Mouse (Mus musculus): ENCODE data around the gene Zic2. TPM values are rescaled to one million over a fixed set of nuclear protein-coding genes. Genes with fewer than 3 reads are reported as not detected.

Gene Zic2
- not detected in 2 replicates for polyA plus RNA-seq (2014; fragmentation: Nextera tagmentation; extraction: Ambion mirVana)

DNA sequence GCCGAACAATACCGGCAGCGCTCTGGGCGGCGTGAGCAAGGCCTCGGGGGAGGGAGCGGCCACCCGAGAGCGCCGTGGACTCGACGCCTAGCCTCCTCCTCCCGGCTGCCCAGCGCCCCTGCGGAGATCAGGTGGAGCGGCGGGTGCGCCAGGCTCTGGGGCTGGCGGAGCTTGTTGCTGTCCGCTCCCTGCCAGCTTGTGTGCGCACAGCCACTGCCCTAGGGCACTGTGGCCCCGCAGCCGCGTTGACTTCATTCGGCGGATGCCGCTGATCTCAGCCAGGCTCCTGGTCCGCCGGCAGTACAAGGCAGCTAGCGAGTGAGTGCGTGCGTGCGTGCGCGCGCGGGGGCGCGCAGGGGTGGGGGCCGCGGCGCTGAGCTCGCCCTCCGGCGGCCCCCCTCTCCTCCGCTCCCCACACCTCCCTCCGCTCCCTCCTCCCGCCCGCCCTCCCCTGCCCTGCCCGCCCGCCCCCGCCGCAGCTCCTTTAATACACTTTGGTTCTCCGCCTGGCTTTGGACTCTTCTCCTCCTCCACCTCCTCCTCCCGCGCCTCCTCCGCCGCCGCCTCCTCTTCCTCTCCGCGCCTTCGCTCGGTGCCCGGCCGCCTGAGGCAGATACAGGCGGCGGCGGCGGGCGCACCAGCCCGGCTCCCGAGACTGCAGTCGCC, at the start of gene Zic2:
TSS of gene Zic2 (plus strand) at position 545 of the 666 bp plus-strand sequence.
- ATAC-seq (ENCODE audit: insufficient read depth): peak; percentile 44; the same call in 1 of the 2 replicates
- 1% methylated on average over 52 of the region's 73 CpGs for WGBS
- H3K4me3 ChIP-seq (ENCODE audit: low read depth, low read length): peak within 1 kb of the TSS; percentile 37
- no peaks in the 10 kb centered on the region for H3K36me3 ChIP-seq (ENCODE audit: insufficient read depth)
- H3K4me2 ChIP-seq: peak within 1 kb of the TSS; percentile 65
- H3K9ac ChIP-seq: no peak within 1 kb of the TSS
- no peak within 1 kb of the TSS for H3K27ac ChIP-seq (ENCODE audit: low read depth)
- H3K4me1 ChIP-seq (ENCODE audit: insufficient read depth): no peaks in the 10 kb centered on the region
- no peaks in the 10 kb centered on the region for H3K9me3 ChIP-seq (ENCODE audit: low read depth, low read length)
- TF ChIP-seq CTCF (IDR thresholded peaks at IDR 0.05; ENCODE audit: low read depth): no peak
- peak; percentile 45 for DNase-seq
- H3K27me3 ChIP-seq (ENCODE audit: insufficient read depth, low read length): peaks cover 97% of the 10 kb centered on the region

DNA sequence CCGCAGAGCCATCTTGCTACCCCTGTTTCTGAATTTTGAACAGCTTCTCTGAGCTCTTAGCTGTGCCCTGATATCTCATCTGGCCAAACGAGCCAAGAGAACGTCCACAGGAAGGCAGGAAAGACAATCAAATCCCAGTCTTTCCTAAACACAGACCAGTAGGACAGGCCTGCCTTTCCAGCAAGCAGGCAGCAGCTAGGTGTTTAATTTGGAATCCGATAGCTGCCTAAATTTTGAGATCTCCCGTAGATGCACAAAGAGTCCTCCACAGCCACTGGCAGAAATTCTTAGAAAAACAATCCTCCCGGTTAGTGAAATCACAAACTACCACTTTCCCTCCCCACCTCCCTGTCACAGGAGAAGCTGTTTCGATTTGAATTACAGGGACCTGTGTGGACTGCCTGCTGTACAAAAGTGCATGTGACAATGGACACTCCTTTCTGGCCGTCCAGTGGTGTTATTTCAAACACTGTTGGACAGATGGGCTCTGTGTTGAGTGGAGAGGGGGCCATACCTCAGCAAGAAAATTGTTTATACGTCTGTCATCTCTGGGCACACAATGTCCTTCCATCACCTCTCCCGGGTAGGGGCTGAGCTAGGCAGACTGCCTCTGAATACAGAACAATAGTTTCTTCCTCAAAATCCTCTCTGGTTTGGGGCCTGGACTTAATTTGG, 48.6 kb upstream of the Zic2 start:
- ATAC-seq (ENCODE audit: insufficient read depth) (no peak), DNase-seq (no peak)
- no peak overlapping the region for H3K4me3 ChIP-seq (ENCODE audit: low read depth, low read length)
- WGBS: 21% methylated on average over 10 of the region's 10 CpGs
- H3K27me3 ChIP-seq (ENCODE audit: insufficient read depth, low read length): no peaks in the 10 kb centered on the region
- H3K4me2 ChIP-seq: no peak overlapping the region
- H3K9ac ChIP-seq: no peak overlapping the region
- no peaks in the 10 kb centered on the region for H3K9me3 ChIP-seq (ENCODE audit: low read depth, low read length)
- no peak overlapping the region for H3K27ac ChIP-seq (ENCODE audit: low read depth)
- no peaks in the 10 kb centered on the region for H3K36me3 ChIP-seq (ENCODE audit: insufficient read depth)
- no peak for TF ChIP-seq CTCF (IDR thresholded peaks at IDR 0.05; ENCODE audit: low read depth)
- H3K4me1 ChIP-seq (ENCODE audit: insufficient read depth): no peaks in the 10 kb centered on the region

- no peak for DNase-seq
- no peak overlapping the region for H3K4me2 ChIP-seq
- no peak for TF ChIP-seq CTCF (IDR thresholded peaks at IDR 0.05; ENCODE audit: low read depth)
- H3K4me3 ChIP-seq (ENCODE audit: low read depth, low read length): no peak overlapping the region
- H3K27me3 ChIP-seq (ENCODE audit: insufficient read depth, low read length): no peaks in the 10 kb centered on the region
- no peak overlapping the region for H3K27ac ChIP-seq (ENCODE audit: low read depth)
- ATAC-seq (ENCODE audit: insufficient read depth): no peak
- no peak overlapping the region for H3K9ac ChIP-seq
- no peaks in the 10 kb centered on the region for H3K9me3 ChIP-seq (ENCODE audit: low read depth, low read length)
- no peaks in the 10 kb centered on the region for H3K36me3 ChIP-seq (ENCODE audit: insufficient read depth)
- H3K4me1 ChIP-seq (ENCODE audit: insufficient read depth): no peaks in the 10 kb centered on the region
- WGBS: 22% methylated on average over 8 of the region's 8 CpGs
Measured at GRCm38 (mm10) chr14:122427204-122427560, 48.1 kb upstream of the Zic2 start.

DNA sequence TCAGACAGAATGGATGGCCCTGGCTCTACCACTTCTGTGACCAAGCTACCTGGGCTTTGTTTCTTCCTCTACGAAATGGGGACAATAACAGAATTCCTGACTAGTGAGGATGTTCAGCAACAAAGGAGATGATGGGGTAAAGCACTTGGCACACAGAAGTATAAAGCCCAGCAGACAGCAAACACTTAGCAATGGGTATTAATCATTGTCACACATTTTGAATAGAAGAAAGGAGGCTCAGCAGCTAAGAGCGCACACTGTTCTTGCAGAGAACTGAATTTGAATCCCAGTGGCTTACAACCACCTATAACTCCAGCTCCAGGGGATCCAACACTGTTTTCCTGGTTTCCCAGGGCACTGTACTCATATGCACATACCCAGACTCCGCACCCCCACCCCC, 47.6 kb upstream of the Zic2 start:
- Histone ChIP-seq H3K4me1 (ENCODE audit: insufficient read depth) (no peaks in the 10 kb centered on the region), H3K9me3 (ENCODE audit: low read depth, low read length) (no peaks in the 10 kb centered on the region), H3K27ac (ENCODE audit: low read depth) (no peak overlapping the region), H3K27me3 (ENCODE audit: insufficient read depth, low read length) (no peaks in the 10 kb centered on the region), H3K9ac (no peak overlapping the region), H3K36me3 (ENCODE audit: insufficient read depth) (no peaks in the 10 kb centered on the region), H3K4me3 (ENCODE audit: low read depth, low read length) (no peak overlapping the region), H3K4me2 (no peak overlapping the region)
- TF ChIP-seq CTCF (IDR thresholded peaks at IDR 0.05; ENCODE audit: low read depth): no peak
- 68% methylated on average over 3 of the region's 3 CpGs for WGBS
- ATAC-seq (ENCODE audit: insufficient read depth) (no peak), DNase-seq (no peak)

DNA sequence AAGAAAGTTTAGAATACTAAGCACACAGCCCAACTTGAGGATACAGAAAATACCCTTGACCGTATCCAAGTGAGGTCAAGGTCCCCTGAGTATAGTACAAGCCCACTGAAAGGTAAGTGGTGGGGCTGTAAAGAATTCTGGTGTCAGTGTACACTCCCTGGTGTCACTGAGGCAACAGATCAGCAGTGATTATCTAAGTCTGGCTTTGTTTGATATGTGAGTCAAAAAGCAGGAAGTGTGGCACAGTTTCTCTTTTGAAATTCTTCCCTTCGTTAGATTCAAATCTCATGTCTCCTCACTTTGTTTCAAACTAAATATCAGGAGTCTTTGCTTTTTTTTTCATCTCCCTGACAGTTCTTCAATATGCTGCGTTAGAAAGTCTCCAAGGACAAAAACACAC, 42.7 kb upstream of the Zic2 start:
- Histone ChIP-seq H3K27ac (ENCODE audit: low read depth) (no peak overlapping the region), H3K9ac (no peak overlapping the region), H3K4me1 (ENCODE audit: insufficient read depth) (no peaks in the 10 kb centered on the region), H3K27me3 (ENCODE audit: insufficient read depth, low read length) (no peaks in the 10 kb centered on the region), H3K9me3 (ENCODE audit: low read depth, low read length) (no peaks in the 10 kb centered on the region), H3K36me3 (ENCODE audit: insufficient read depth) (no peaks in the 10 kb centered on the region), H3K4me3 (ENCODE audit: low read depth, low read length) (no peak overlapping the region), H3K4me2 (no peak overlapping the region)
- WGBS: 40% methylated on average over 3 of the region's 3 CpGs
- ATAC-seq (ENCODE audit: insufficient read depth): no peak
- DNase-seq: no peak
- no peak for TF ChIP-seq CTCF (IDR thresholded peaks at IDR 0.05; ENCODE audit: low read depth)

DNA sequence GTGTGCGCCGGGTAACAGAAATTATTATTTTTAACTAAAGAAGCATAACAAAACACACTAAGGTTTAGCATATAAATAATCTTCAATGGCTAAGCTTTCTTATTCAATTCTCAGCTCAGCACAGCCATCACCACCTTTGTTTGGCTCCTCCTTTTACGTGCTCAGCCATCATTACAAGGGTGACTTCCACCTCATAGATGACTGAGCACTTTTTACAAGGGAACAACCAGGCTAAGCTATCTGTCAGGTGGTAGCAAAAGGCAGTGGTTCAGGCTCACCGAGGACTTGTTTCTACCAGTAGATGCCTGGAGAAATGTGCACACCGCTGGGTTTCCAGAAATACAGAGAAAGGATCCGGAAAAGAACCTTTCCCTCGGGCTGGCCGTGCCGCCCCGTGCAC, 41.2 kb upstream of the Zic2 start:
- H3K27me3 ChIP-seq (ENCODE audit: insufficient read depth, low read length): no peaks in the 10 kb centered on the region
- no peak for DNase-seq
- H3K36me3 ChIP-seq (ENCODE audit: insufficient read depth): no peaks in the 10 kb centered on the region
- H3K9me3 ChIP-seq (ENCODE audit: low read depth, low read length): no peaks in the 10 kb centered on the region
- H3K4me1 ChIP-seq (ENCODE audit: insufficient read depth): no peaks in the 10 kb centered on the region
- no peak for TF ChIP-seq CTCF (IDR thresholded peaks at IDR 0.05; ENCODE audit: low read depth)
- H3K27ac ChIP-seq (ENCODE audit: low read depth): no peak overlapping the region
- H3K4me2 ChIP-seq: no peak overlapping the region
- WGBS: 92% methylated on average over 10 of the region's 10 CpGs
- no peak overlapping the region for H3K9ac ChIP-seq
- no peak overlapping the region for H3K4me3 ChIP-seq (ENCODE audit: low read depth, low read length)
- ATAC-seq (ENCODE audit: insufficient read depth): no peak

DNA sequence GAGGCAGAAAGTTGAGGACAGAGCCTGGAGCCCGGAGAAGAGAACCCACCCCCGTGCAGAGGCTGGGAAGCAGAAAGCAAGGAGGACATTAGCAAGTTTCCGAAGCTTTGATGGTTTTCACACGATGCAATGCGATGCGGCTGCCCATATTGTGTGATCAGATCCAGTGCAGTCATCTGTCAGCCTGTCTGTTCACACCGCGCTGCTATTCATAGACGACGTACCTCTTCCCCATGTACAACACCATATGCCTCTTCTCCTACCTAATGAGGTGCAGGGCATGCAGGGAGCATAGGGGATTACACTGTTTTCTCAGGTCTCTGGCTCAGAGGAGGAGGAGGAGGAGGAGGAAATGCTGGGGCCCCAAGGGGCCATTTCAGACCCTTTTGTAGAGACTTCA, 38.4 kb upstream of the Zic2 start:
- H3K9me3 ChIP-seq (ENCODE audit: low read depth, low read length): no peaks in the 10 kb centered on the region
- TF ChIP-seq CTCF (IDR thresholded peaks at IDR 0.05; ENCODE audit: low read depth): no peak
- no peak for DNase-seq
- no peaks in the 10 kb centered on the region for H3K27me3 ChIP-seq (ENCODE audit: insufficient read depth, low read length)
- 51% methylated on average over 10 of the region's 10 CpGs for WGBS
- no peak overlapping the region for H3K4me3 ChIP-seq (ENCODE audit: low read depth, low read length)
- H3K27ac ChIP-seq (ENCODE audit: low read depth): no peak overlapping the region
- no peaks in the 10 kb centered on the region for H3K4me1 ChIP-seq (ENCODE audit: insufficient read depth)
- H3K4me2 ChIP-seq: no peak overlapping the region
- no peaks in the 10 kb centered on the region for H3K36me3 ChIP-seq (ENCODE audit: insufficient read depth)
- no peak for ATAC-seq (ENCODE audit: insufficient read depth)
- H3K9ac ChIP-seq: no peak overlapping the region

Data from lung, embryonic 14.5 days (tissue).